Mouse (Mus musculus) adipocyte (in vitro differentiated cells): ENCODE data around the gene Rars.

Experiments used
- DNase-seq: peaks from one replicate; pipeline ENCODE4 v3.0.0-alpha.2; 2016; ENCODE audit warnings: low spot score

Rars gene

DNA sequence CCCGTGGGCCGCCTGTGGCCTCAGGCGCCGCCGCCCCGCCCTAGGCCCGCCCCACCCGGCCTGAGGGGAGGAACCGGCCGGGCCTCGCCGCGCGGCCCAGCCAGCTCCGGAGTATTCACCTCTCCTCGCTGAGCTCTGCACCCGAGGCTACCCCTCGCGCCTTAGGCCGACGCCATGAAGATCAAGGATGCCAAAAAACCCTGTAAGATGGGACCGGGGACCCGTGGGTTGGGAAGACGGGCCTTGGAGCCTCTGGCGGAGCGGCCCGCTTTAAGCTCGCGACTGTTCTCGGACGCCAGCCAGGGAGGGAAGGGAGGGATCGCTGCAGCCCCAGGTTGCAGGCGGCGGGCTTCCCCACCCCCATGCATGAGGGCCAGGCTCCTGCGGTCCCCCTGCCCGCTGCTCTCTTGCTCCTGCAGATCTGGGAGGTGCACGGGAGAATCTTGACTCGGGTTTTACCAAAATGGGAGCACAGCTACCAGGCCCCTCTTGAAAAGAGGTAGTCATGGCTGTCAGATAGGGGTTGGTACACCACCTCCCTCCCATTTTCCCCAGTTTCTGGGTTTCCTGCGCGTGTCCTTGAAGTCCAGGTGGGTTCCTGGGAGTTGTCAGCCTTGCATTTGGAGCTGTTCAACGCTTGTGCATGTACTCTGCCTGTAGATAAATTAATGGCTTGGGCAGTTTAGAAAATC, 64.4 kb downstream of the Rars start:
- DNase-seq: peak; percentile 79

DNA sequence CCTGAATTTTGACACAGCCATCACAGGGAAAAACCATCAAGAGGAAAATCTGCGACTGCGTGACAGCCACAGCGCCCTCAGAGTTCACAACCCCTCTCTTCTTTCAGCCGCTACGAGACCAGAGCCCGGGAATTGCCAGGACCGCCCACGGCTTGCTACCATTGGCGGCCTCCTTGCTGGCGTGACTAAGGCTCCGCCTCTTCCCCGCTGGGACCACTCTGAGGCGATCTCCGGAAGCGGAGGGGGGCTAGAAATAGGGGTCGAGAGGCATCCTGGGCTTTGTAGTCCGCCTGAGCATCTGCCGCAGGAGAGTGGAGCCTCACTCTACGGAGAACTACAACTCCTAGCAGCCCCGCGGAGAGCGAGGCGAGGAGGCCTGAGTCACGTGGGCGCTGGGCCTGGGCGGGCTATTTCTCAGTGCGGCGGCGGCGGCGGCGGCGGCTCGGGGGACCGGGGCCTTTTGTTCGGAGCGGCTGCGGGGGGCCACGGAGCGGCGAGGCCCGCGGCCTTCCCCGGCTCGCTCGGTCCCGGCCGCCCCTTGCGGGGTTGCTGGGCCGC, 65.0 kb downstream of the Rars start, which contains the start of gene Pank3:
Pank3 (plus strand) TSS at position 297 of the 558 bp plus-strand sequence.
- peak; percentile 97 for DNase-seq

DNA sequence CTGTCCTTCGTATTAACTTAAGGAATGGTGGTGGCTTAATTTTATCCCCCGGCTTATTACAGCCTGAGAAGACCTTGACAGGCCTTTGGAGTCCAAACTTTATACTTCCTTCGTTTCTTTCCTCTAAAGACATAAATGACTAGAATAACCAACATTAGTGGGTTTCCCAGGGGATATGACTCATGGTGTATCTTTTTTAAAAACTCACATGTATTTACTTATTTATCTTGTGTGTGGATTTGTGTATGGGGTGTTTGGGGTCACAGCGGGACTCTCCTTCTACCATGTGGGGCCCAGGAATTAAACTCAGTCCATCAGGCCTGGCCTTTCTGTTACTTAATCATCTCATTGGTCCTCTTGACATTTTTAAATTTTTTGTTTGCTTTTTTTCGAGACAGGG, 67.5 kb downstream of the Rars start:
- DNase-seq: no peak

DNA sequence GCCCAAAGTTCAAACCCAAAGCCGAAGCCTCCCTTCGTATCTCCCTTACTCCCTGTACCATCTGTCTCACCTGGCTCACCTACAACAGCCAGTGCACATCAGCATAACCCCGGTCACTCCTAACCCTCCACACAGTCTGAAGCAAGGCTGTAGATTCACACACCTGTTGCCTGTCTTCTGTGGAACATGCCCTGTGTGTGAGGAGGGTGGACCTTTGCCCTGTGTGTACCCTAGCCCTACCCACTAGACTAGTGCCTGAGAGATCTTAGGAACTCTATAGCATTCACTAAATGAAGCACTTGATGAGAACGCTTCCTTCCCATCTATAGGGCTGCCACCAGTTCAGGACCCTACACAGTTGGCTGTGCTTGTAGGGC, 73.7 kb downstream of the Rars start:
- no peak for DNase-seq

DNA sequence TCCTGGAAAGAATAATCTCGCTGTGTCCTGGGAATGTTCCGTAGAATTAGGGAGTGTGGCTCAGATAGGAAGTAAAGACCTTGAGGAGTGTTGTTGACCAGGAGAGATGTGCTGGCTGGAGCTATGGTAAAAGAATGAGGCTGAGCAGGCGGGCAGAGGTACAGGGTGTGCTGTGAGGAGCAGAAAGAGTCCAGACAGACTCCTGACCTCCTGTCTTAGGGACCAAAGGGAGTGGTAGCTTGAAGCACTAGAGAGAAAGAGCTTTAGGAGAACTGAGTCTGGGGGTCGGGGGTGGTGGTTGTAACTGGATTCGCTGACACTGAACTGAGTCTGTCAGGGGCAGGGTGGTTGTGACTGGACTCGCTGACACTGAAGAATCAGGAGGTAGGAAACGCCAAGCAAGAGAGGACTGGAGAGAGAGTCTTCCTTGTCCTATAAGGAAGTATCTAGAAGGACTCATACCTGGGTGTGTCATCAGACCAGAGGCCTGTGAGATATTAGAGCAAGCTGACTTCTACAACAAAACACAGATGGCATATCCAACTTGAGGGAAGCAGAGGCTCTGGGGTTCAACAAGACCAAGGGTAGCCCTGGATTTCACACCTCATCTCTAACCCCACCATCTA, 74.2 kb downstream of the Rars start:
- no peak for DNase-seq
